Mouse (Mus musculus) neural tube, embryonic 14.5 days (tissue): ENCODE data around the gene Ebf4. TPM values are rescaled to one million over a fixed set of nuclear protein-coding genes. Genes with fewer than 3 reads are reported as not detected.

Experiments used
- ATAC-seq: fragments of 200-750 bp; cut with Nextera tagmentation; 2 replicates; pipeline ENCODE4 v1.8.0; 2017; ENCODE audit warnings: low read depth, mild to moderate bottlenecking, moderate TSS enrichment, moderate library complexity
- H3K27ac ChIP-seq: fragments of 300-500 bp; sonication (generic); 2 replicates; pipeline ENCODE4 v1.5.1; 2014; ENCODE audit warnings: low read depth, mild to moderate bottlenecking, control low read depth, low read length, moderate library complexity, mixed read lengths
- H3K27me3 ChIP-seq: fragments of 300-500 bp; sonication (generic); 2 replicates; pipeline ENCODE4 v1.6.1; 2014; ENCODE audit warnings: low read length; ENCODE audit not compliant: control insufficient read depth, insufficient read depth
- H3K36me3 ChIP-seq: fragments of 300-500 bp; sonication (generic); 2 replicates; pipeline ENCODE4 v1.6.1; 2014; ENCODE audit warnings: low read length, mixed read lengths; ENCODE audit not compliant: control insufficient read depth, insufficient read depth
- H3K4me1 ChIP-seq: fragments of 300-500 bp; sonication (generic); 2 replicates; pipeline ENCODE4 v1.6.1; 2014; ENCODE audit warnings: low read length; ENCODE audit not compliant: control insufficient read depth, insufficient read depth
- H3K4me2 ChIP-seq: fragments of 300-500 bp; sonication (generic); 2 replicates; pipeline ENCODE4 v1.6.1; 2014; ENCODE audit warnings: mild to moderate bottlenecking, low read depth, low read length, control low read depth
- H3K4me3 ChIP-seq: fragments of 300-500 bp; sonication (generic); 2 replicates; pipeline ENCODE4 v1.5.1; 2014; ENCODE audit warnings: low read depth, low read length, control low read depth, mixed read lengths
- H3K9ac ChIP-seq: fragments of 300-500 bp; sonication (generic); replicated peaks from 2 replicates; pipeline ENCODE4 v1.6.1; 2014; ENCODE audit warnings: low read depth, mild to moderate bottlenecking, control low read depth, low read length, mixed read lengths
- H3K9me3 ChIP-seq: fragments of 300-500 bp; sonication (generic); 2 replicates; pipeline ENCODE4 v1.6.1; 2016; ENCODE audit warnings: low read length; ENCODE audit not compliant: control insufficient read depth
- WGBS: fragments of 180-500 bp; shearing (Covaris S2); extraction: QIAGEN DNeasy Blood & Tissue Kit; methylation state at CpG from one replicate; pipeline ENCODE4 v1.1.7; 2014; 5-methylcytosine and 5-hydroxymethylcytosine counted together
- polyA plus RNA-seq: library from polyadenylated mRNA; unstranded; fragments of >200 nt; fragmentation: Nextera tagmentation; extraction: Ambion mirVana; gene quantifications from 2 replicates; pipeline ENCODE4 v1.2.1, GENCODE M21; 2014

Ebf4 gene
- polyA plus RNA-seq, 1 experiment from 2014 or later, result 6.5 TPM

DNA sequence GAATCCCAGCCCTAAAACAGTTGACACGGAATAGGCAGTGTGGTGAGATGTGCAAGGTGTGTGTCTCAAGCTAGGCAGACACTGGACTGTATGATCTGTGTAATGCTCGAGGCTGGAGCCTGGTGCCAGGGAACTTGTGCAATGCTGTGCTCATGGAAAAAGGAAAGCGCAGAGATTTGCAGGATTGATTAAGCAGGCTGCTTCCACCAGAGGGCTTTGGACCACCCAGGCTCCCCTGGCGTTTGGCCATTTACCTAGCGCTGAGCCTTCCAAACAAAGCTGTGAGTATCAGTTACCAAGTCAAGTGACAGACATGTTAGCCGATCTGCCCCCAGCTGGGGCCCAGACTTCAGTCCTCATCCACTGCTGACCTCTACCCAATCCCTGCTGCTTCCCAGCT, 113.2 kb downstream of the Ebf4 start:
- no peak overlapping the region for H3K4me2 ChIP-seq
- no peak overlapping the region for H3K27ac ChIP-seq
- H3K4me3 ChIP-seq, result no peak overlapping the region
- H3K9me3 ChIP-seq, result no peaks in the 10 kb centered on the region
- no peak for ATAC-seq
- H3K27me3 ChIP-seq, result no peaks in the 10 kb centered on the region
- H3K9ac ChIP-seq, result no peak overlapping the region
- WGBS, result 34% methylated on average over 6 of the region's 6 CpGs
- no peaks in the 10 kb centered on the region for H3K36me3 ChIP-seq
- H3K4me1 ChIP-seq, result no peaks in the 10 kb centered on the region

- Histone ChIP-seq H3K9me3 (no peaks in the 10 kb centered on the region), H3K27me3 (no peaks in the 10 kb centered on the region), H3K27ac (no peak overlapping the region), H3K36me3 (no peaks in the 10 kb centered on the region), H3K4me3 (no peak overlapping the region), H3K9ac (no peak overlapping the region), H3K4me1 (no peaks in the 10 kb centered on the region), H3K4me2 (no peak overlapping the region)
- WGBS, result 37% methylated on average over 16 of the region's 16 CpGs
- ATAC-seq, result peak; percentile 82
These were observed 116.9 kb downstream of the Ebf4 start for GRCm38 (mm10) chr2:130411558-130412495.

DNA sequence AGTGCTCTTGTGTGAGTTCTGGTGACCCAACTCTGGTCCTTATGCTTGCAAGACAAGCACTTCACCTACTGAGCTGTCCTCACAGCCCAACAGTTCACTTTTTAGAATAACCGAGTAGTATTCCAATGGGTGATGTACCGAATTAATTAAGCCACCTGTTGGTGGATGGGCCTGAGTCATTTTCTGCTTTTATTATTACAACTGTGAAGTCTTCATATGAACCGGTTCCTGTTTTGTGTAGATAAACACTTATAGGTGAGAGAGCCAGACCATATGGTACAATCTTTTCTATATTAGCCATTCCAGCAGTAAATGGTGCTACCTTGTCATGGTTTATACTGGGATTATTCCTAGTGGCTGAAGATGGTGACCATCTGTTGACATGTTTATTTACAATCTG, 117.8 kb downstream of the Ebf4 start:
- Histone ChIP-seq H3K9ac (no peak overlapping the region), H3K4me1 (no peaks in the 10 kb centered on the region), H3K9me3 (no peaks in the 10 kb centered on the region), H3K27ac (no peak overlapping the region), H3K27me3 (no peaks in the 10 kb centered on the region), H3K4me2 (no peak overlapping the region), H3K4me3 (no peak overlapping the region), H3K36me3 (no peaks in the 10 kb centered on the region)
- WGBS, result 80% methylated on average over 3 of the region's 3 CpGs
- no peak for ATAC-seq

DNA sequence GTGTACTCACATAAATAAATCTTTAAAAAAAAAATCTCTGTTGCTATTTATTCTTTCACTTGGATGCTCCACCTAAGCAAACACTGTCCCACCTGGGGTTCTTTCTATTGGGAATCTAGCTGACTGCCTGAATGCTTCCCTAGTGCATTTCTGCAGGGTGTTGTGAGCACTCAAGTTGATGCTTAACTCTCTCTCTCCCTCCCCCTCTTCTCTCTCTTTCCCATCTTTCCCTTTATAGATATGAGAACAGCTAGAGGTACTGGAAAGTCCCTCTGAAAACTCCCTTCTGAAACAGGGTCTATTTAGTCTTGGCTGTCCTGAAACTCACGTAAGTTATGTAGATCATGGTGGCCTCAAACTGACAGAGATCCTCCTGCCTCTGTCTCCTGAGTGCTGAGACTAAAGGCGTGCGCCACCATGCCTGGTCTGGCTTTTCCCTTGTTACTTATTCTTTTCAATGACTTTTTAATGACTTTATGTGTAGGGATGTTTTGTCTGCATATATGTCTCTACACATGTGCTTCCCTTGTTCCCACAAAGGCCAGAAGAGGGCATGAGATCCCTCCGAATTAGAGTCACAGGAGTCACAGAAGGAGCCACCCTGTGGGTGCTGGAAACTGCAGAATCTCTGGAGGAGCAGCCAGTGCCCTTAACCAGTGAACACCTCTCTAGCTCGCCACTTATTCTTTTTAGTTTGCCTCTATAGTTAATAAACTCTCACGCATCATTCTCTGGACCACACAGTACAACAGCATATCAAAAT, 119.3 kb downstream of the Ebf4 start:
- 68% methylated on average over 6 of the region's 6 CpGs for WGBS
- Histone ChIP-seq H3K4me1 (no peaks in the 10 kb centered on the region), H3K36me3 (0 out of 2 replicates have a peak, but pooled peaks cover 5% of the 10 kb centered on the region), H3K4me2 (no peak overlapping the region), H3K27ac (no peak overlapping the region), H3K4me3 (no peak overlapping the region), H3K9ac (no peak overlapping the region), H3K9me3 (no peaks in the 10 kb centered on the region), H3K27me3 (no peaks in the 10 kb centered on the region)
- no peak for ATAC-seq

Other genes starting within 250 kb of the Ebf4 start
- 0.11 TPM in 1 of 2 replicates, not detected in the other for gene Tgm6, start 182.8 kb upstream of the Ebf4 start, polyA plus RNA-seq
- gene Snrpb, start 115.8 kb upstream of the Ebf4 start, polyA plus RNA-seq, result 299 and 315 TPM in 2 replicates
- gene Tmc2, start 100.0 kb upstream of the Ebf4 start, polyA plus RNA-seq, result 0.05 TPM in 1 of 2 replicates, not detected in the other
- 230 and 261 TPM in 2 replicates for gene Nop56, start 20.7 kb upstream of the Ebf4 start, polyA plus RNA-seq
- gene Idh3b, start 10.6 kb upstream of the Ebf4 start, polyA plus RNA-seq, result 180 and 183 TPM in 2 replicates
- 11.7 and 24.1 TPM in 2 replicates for gene Cpxm1, start 102.4 kb downstream of the Ebf4 start, polyA plus RNA-seq
- 0.23 and 0.28 TPM in 2 replicates for gene Gm28372, start 110.1 kb downstream of the Ebf4 start, polyA plus RNA-seq
- gene 1700020A23Rik, start 110.1 kb downstream of the Ebf4 start, polyA plus RNA-seq, result 0.91 TPM in 1 of 2 replicates, not detected in the other
- gene Tmem239, start 111.3 kb downstream of the Ebf4 start, polyA plus RNA-seq, result not detected in 2 replicates
- 76.4 and 81.7 TPM in 2 replicates for gene Vps16, start 129.2 kb downstream of the Ebf4 start, polyA plus RNA-seq
- 10.8 and 11.5 TPM in 2 replicates for gene Pced1a, start 129.5 kb downstream of the Ebf4 start, polyA plus RNA-seq
- gene Ptpra, start 155.1 kb downstream of the Ebf4 start, polyA plus RNA-seq, result 164 and 165 TPM in 2 replicates